Mouse (Mus musculus): ENCODE data around the gene Olfr494.

The Olfr494 gene

DNA sequence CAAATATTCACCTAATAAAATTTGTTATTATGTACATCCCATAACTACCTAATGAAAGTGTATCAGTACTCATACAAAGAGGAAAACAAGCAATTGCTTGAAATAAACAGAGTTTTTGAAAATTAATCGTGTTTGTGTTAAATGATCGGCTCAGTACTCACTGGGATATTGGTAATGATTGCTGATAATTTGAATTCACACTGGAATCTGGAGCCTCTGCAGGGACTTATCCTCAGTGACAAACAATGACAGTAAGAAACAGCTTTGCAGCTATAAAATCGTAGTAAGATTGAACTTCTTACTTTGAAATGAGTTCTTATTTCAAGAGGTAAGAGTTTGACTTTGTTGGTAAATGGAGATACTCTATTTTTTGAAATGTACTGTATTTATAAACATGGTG, at the start of gene Olfr494:
Olfr494 (plus strand) TSS at position 301 of the 400 bp plus-strand sequence.
- no peak for DNase-seq (ENCODE audit: low read depth, low spot score)

GRCm38 (mm10) chr7:108323574-108323973, 41.6 kb upstream of the Olfr494 start, which contains the start of gene Olfr492:
Gene Olfr492, minus strand, starts transcription at chr7:108323674.
- no peak for DNase-seq (ENCODE audit: low read depth, low spot score)

DNA sequence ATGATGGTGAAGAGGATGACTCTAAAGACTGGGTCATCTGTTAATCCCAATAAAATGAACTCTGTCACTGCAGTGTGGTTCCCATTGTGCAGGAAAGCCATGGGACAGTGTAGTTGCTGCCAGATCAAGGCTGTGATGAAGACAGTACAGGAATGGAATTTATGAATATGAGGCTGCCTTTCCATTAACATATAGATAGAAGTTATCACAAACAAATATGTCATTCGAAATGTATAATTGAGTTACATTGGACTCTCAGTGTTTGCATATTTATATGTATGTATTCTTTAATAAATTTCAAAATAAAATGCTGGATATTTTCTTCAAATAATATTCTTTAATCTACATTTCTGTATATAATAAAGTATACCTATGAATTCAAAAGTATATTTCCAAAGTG, 18.3 kb upstream of the Olfr494 start, which contains the start of gene Olfr493:
Olfr493 (minus strand) TSS at position 101 of the 400 bp plus-strand sequence.
- no peak for DNase-seq (ENCODE audit: low read depth, low spot score)

- no peak for DNase-seq (ENCODE audit: low read depth, low spot score)
These were observed 27.7 kb downstream of the Olfr494 start, which contains the start of gene Olfr495 for GRCm38 (mm10) chr7:108392867-108393266. Gene Olfr495, plus strand, starts transcription at chr7:108393167.

Measured in brain, embryonic 18.5 days (tissue).